Mouse (Mus musculus): ENCODE data around the gene Olfr521. TPM values are rescaled to one million over a fixed set of nuclear protein-coding genes. Genes with fewer than 3 reads are reported as not detected.
A peak's percentile ranks its signal among the peaks of the same experiment; 100 is the strongest.
"Not testable (repeated sequence)": the region's sequence is repeated elsewhere in the genome, so short reads cannot be mapped to it uniquely, and the experiment has no call there.

Olfr521 gene
- total RNA-seq, 2 experiments from 2014 or later: not detected

DNA sequence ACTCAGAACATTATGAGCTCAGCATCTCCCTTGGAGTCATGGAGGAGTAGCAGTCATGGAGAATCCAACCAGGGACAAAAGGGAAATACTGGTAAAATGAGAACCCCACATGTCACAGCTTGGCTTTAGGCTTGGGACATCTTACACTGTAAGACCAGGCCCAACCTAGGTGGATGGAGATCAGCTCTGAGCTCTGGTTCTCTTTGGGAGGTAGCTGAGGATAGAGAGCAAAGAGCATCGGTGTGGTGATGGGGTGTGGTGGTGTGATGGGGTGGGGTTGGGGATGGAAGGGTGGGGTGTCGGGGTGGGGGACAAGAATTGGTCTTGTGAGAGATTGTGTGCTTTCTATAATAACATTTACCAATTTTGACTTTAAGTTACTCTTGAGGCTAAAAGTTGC is 47.5 kb downstream of the Olfr521 start:
- DNase-seq: no peak

DNA sequence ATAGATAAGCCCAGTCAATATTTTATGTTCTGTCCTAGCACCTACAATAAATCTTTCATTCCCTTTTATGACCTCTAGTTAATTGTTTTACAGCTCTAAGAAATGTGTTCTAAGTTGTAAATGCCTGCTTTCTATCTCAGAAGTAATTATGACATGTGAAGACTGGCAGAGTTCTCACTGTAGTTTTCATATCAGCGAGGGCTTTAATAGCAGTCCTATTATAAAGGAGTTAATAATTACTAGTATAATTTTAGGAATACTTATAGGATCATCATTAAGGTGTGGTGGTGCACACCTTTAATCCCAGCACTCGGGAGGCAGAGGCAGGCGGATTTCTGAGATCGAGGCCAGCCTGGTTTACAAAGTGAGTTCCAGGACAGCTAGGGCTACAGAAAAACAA is 48.4 kb downstream of the Olfr521 start:
- no peak for DNase-seq

DNA sequence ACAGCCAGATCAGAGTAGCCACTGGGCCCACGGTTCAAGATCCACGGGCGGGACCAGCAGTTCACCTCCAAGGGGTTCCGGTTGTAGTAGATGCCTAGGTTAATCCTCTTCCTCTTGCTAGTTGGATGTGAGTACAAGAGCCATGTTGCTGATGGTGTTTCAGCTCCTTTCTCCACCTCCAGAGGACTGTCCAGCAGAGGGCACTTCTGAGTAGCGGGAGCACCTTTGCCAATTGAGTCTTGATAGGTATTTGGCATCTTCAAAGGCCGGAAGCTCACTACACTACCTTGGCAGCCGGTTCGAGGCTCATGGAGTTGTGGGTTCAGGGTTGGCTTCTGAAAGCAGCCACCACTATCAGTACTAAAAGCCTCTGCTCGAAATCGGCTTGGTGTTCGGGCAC is 50.1 kb downstream of the Olfr521 start:
- DNase-seq: peak; percentile 60

DNA sequence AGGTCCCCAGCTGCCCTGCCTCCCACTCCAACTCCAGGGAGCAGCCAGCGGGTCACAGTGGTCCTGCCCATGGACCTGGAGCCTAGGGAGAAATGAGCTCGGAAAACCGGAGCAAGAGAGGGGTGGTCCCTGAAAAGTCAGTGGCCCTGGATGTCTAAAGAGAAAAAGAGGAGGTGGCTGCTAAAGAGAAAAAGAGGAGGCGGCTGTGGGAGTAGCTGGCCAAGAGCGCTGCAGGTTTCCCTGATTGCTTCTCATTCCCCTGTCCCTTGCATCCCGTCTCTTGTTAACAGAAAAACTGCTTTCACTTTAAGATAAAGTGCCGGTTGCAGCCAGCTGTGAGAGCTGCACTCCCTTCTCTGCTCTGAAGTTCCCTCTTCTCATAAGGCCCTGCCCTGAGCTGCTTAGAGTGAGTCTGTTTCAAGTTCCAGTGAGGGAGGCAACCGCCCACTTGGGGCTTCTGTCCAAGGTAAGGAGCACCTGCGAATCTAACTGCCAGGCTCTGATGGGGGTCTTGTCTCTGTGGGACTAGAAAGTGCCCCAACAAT is 54.9 kb downstream of the Olfr521 start:
- DNase-seq: not testable (repeated sequence)

Other genes with a start within 250 kb of the Olfr521 start
- 10 to 100 TPM; 46.2 to 56.8 TPM for gene Arrb1, start 228.0 kb upstream of the Olfr521 start, total RNA-seq (2021)
- gene Tpbgl, start 136.4 kb upstream of the Olfr521 start, total RNA-seq (2021): 10 to 100 TPM; 13.9 to 14.6 TPM
- 10 to 100 TPM; 17.5 to 17.6 TPM for gene Slco2b1, start 52.2 kb upstream of the Olfr521 start, total RNA-seq (2021)
- not detected for gene Olfr520, start 33.2 kb upstream of the Olfr521 start, total RNA-seq (2021)
- 1 to 10 TPM; 3.0 to 3.7 TPM for gene Neu3, start 64.9 kb downstream of the Olfr521 start, total RNA-seq (2021)
- gene Xrra1, start 95.6 kb downstream of the Olfr521 start, total RNA-seq (2021): 1 to 10 TPM; 2.5 to 2.6 TPM
- 100 to 1,000 TPM; 118 to 135 TPM for gene Spcs2, start 100.0 kb downstream of the Olfr521 start, total RNA-seq (2021)
- 10 to 100 TPM; 15.3 to 17.8 TPM for gene Rnf169, start 216.9 kb downstream of the Olfr521 start, total RNA-seq (2021)
- not detected for gene Chrdl2, start 242.7 kb downstream of the Olfr521 start, total RNA-seq (2021)